Mouse (Mus musculus): ENCODE measurements around the gene Itga2b.

DNA sequence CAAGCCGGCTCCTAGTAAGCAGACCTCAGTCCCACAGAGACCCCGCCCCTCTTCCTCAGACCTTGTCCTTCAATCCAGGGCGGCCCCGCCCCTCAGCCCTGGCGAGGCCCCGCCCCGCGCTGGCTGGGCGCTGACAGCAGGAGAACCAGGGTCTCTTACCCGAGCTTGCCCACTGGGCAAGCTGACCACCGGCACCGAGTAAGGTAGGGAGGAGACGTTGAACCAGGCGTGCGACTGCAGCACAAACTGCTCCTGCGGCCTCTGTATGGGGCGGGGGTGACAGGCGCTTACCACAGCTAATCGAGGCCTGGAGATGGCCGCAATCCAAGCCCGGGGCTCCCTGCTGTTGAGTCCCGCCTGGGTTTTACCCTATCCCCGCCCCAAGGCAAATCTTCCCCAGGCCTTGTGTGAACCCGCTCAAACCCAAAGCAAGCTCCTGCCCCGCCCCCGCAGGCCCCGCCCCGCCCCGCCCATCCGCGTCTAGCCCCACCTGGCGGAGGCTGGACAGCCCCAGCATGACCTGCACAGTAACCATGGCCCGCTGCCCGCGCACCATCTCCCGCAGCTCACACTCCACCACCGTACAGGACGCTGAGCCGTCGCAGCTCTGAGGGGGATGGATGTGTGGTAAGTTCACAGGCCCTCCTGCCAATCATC, 14.1 kb downstream of the Itga2b start:
- TF ChIP-seq GATA1 (IDR thresholded peaks at IDR 0.05; ENCODE audit: borderline replicate concordance, low read length) = no peak
- no peak for TF ChIP-seq CTCF (IDR thresholded peaks at IDR 0.05; ENCODE audit: low read depth, low read length)
- TF ChIP-seq TAL1 (conservative IDR thresholded peaks at IDR 0.05; ENCODE audit: low read depth, low read length) = no peak
- no peak for TF ChIP-seq POLR2AphosphoS5 (IDR thresholded peaks at IDR 0.05; ENCODE audit: insufficient replicate concordance, low read depth, low read length)
